Mouse (Mus musculus): Measurements from ENCODE around the gene Unc13a. TPM values are rescaled to one million over a fixed set of nuclear protein-coding genes. Genes with fewer than 3 reads are reported as not detected.

The Unc13a gene
- polyA plus RNA-seq, 1 experiment from 2014 or later: 13.9 TPM

- H3K27me3 ChIP-seq: peaks cover 100% of the 10 kb centered on the region
- H3K9me3 ChIP-seq (replicated peaks): no peaks in the 10 kb centered on the region
- 13% methylated on average over 10 of the region's 10 CpGs for WGBS
- no peak for ATAC-seq (ENCODE audit: low FRiP score)
- no peaks in the 10 kb centered on the region for H3K36me3 ChIP-seq
- H3K27ac ChIP-seq: no peak overlapping the region
- H3K4me1 ChIP-seq: peaks cover 25% of the 10 kb centered on the region
- H3K4me2 ChIP-seq (replicated peaks): no peak overlapping the region
- H3K4me3 ChIP-seq: no peak overlapping the region
- no peak overlapping the region for H3K9ac ChIP-seq
Observed at GRCm38 (mm10) chr8:71684701-71685100, 13.1 kb upstream of the Unc13a start.

- H3K27me3 ChIP-seq: peaks cover 100% of the 10 kb centered on the region
- peaks cover 30% of the 10 kb centered on the region for H3K4me1 ChIP-seq
- 64% methylated on average over 12 of the region's 12 CpGs for WGBS
- no peaks in the 10 kb centered on the region for H3K36me3 ChIP-seq
- H3K4me3 ChIP-seq: no peak overlapping the region
- no peak for ATAC-seq (ENCODE audit: low FRiP score)
- H3K9me3 ChIP-seq (replicated peaks): 0 out of 2 replicates have a peak, but pooled peaks cover 4% of the 10 kb centered on the region
- no peak overlapping the region for H3K27ac ChIP-seq
- H3K4me2 ChIP-seq (replicated peaks): no peak overlapping the region
- no peak overlapping the region for H3K9ac ChIP-seq
Observed at GRCm38 (mm10) chr8:71682832-71683231, 11.3 kb upstream of the Unc13a start.

DNA sequence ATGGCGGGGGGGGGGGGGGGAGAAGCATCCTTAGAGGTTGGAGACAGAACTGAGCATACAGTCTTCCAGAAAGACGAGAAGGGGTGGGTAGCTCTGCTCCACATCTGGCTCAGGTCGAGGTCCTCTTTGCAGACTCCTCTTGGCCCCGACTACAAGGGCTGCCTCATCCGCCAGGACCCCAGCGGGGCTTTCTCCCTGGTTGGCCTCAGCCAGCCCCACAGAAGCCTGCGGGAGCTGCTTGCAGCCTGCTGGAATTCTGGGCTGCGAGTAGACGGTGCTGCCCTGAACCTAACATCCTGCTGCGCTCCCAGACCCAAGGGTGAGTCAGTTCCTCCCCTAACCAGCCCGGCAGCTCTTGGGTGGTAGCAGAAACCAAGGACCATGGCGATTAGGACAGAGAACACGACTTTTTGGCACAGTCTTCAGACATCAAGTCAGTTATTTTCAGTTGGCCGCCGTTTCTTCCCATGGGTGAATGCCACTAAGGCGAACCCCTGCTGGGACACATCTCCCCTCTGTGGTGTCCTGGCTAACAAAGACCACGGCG lies 9.9 kb upstream of the Unc13a start:
- Histone ChIP-seq H3K9me3 (replicated peaks) (0 out of 2 replicates have a peak, but pooled peaks cover 4% of the 10 kb centered on the region), H3K27me3 (peaks cover 100% of the 10 kb centered on the region), H3K27ac (no peak overlapping the region), H3K4me3 (no peak overlapping the region), H3K9ac (no peak overlapping the region), H3K4me1 (peaks cover 28% of the 10 kb centered on the region), H3K4me2 (replicated peaks) (no peak overlapping the region), H3K36me3 (no peaks in the 10 kb centered on the region)
- 3% methylated on average over 18 of the region's 18 CpGs for WGBS
- no peak for ATAC-seq (ENCODE audit: low FRiP score)

DNA sequence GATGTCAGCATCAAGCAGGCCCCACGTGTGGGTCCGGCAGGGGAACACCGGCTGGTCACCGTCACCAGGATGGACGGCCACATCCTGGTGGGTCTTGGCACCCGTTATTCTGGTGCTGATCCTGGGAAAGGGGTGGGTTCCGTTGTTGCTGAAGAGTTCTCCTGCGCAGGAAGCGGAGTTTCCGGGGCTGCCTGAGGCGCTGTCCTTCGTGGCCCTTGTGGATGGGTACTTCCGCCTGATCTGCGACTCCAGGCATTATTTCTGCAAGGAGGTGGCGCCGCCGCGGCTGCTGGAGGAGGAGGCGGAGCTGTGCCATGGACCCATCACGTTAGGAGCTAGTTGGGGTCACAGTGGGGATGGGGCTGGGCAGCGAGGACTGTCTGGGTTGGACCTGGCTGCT lies 8.9 kb upstream of the Unc13a start:
- Histone ChIP-seq H3K9me3 (replicated peaks) (0 out of 2 replicates have a peak, but pooled peaks cover 4% of the 10 kb centered on the region), H3K27ac (no peak overlapping the region), H3K4me1 (peaks cover 19% of the 10 kb centered on the region), H3K9ac (no peak overlapping the region), H3K27me3 (peaks cover 99% of the 10 kb centered on the region), H3K4me2 (replicated peaks) (no peak overlapping the region), H3K4me3 (no peak overlapping the region; the same call in 1 of the 2 replicates), H3K36me3 (no peaks in the 10 kb centered on the region)
- WGBS: 5% methylated on average over 20 of the region's 21 CpGs
- no peak for ATAC-seq (ENCODE audit: low FRiP score)

GRCm38 (mm10) chr8:71679550-71680168 lies 8.1 kb upstream of the Unc13a start:
- no peak for ATAC-seq (ENCODE audit: low FRiP score)
- peaks cover 97% of the 10 kb centered on the region for H3K27me3 ChIP-seq
- H3K4me1 ChIP-seq: peaks cover 18% of the 10 kb centered on the region
- WGBS: 2% methylated on average over 46 of the region's 46 CpGs
- no peaks in the 10 kb centered on the region for H3K36me3 ChIP-seq
- peak overlapping the region; percentile 22 for H3K4me3 ChIP-seq
- 0 out of 2 replicates have a peak, but pooled peaks cover 4% of the 10 kb centered on the region for H3K9me3 ChIP-seq (replicated peaks)
- H3K4me2 ChIP-seq (replicated peaks): peak overlapping the region; percentile 49
- no peak overlapping the region for H3K27ac ChIP-seq
- peak overlapping the region; percentile 41 for H3K9ac ChIP-seq

- H3K36me3 ChIP-seq: no peaks in the 10 kb centered on the region
- WGBS: 9% methylated on average over 16 of the region's 16 CpGs
- H3K27ac ChIP-seq: no peak overlapping the region
- H3K4me1 ChIP-seq: peaks cover 14% of the 10 kb centered on the region
- H3K4me3 ChIP-seq: no peak overlapping the region
- ATAC-seq (ENCODE audit: low FRiP score): no peak
- H3K4me2 ChIP-seq (replicated peaks): peak overlapping the region; percentile 49
- H3K27me3 ChIP-seq: peaks cover 91% of the 10 kb centered on the region
- peak overlapping the region; percentile 41 for H3K9ac ChIP-seq
- 0 out of 2 replicates have a peak, but pooled peaks cover 4% of the 10 kb centered on the region for H3K9me3 ChIP-seq (replicated peaks)
Observed at GRCm38 (mm10) chr8:71679116-71679515, 7.6 kb upstream of the Unc13a start.

DNA sequence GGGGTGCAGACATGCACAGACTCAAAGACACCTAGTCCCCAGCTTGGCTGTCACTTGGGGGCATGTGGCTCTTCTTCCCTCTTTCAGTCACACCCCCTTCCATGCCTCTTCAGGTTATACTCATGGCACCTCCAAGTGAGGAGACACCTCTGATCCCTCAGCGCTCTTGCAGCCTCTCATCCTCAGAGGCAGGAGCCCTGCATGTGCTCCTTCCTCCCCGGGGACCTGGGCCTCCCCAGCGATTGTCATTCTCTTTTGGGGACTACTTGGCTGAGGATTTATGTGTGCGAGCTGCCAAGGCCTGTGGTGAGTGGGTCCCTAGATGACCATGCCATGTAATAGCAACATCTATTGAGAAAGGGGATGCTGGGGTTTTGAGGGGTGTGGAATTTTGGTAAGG lies 6.7 kb upstream of the Unc13a start:
- no peak overlapping the region for H3K27ac ChIP-seq
- H3K36me3 ChIP-seq: no peaks in the 10 kb centered on the region
- 0 out of 2 replicates have a peak, but pooled peaks cover 4% of the 10 kb centered on the region for H3K9me3 ChIP-seq (replicated peaks)
- peaks cover 84% of the 10 kb centered on the region for H3K27me3 ChIP-seq
- no peak overlapping the region for H3K4me3 ChIP-seq
- no peak for ATAC-seq (ENCODE audit: low FRiP score)
- 45% methylated on average over 4 of the region's 4 CpGs for whole genome bisulfite sequencing
- no peak overlapping the region for H3K4me2 ChIP-seq (replicated peaks)
- H3K4me1 ChIP-seq: peaks cover 14% of the 10 kb centered on the region
- no peak overlapping the region for H3K9ac ChIP-seq

GRCm38 (mm10) chr8:71677555-71677954 lies 6.0 kb upstream of the Unc13a start:
- Histone ChIP-seq H3K9ac (no peak overlapping the region), H3K4me1 (peaks cover 14% of the 10 kb centered on the region), H3K4me3 (no peak overlapping the region), H3K9me3 (replicated peaks) (0 out of 2 replicates have a peak, but pooled peaks cover 4% of the 10 kb centered on the region), H3K27me3 (peaks cover 84% of the 10 kb centered on the region), H3K4me2 (replicated peaks) (no peak overlapping the region), H3K27ac (no peak overlapping the region), H3K36me3 (no peaks in the 10 kb centered on the region)
- no peak for ATAC-seq (ENCODE audit: low FRiP score)

- Histone ChIP-seq H3K4me3 (peak overlapping the region; percentile 67), H3K9me3 (replicated peaks) (0 out of 2 replicates have a peak, but pooled peaks cover 4% of the 10 kb centered on the region), H3K27ac (no peak overlapping the region), H3K4me2 (replicated peaks) (peak overlapping the region; percentile 92), H3K4me1 (peaks cover 16% of the 10 kb centered on the region), H3K9ac (peak overlapping the region; percentile 75), H3K27me3 (peaks cover 77% of the 10 kb centered on the region), H3K36me3 (no peaks in the 10 kb centered on the region)
- ATAC-seq (ENCODE audit: low FRiP score): no peak
- 50% methylated on average over 9 of the region's 9 CpGs for WGBS
Observed at GRCm38 (mm10) chr8:71676803-71677202, 5.2 kb upstream of the Unc13a start.

- WGBS: 2% methylated on average over 39 of the region's 40 CpGs
- Histone ChIP-seq H3K27ac (0 out of 2 replicates have a peak within 1 kb of the TSS, but pooled peaks have one; percentile 4), H3K9ac (peak within 1 kb of the TSS; percentile 75), H3K9me3 (replicated peaks) (0 out of 2 replicates have a peak, but pooled peaks cover 4% of the 10 kb centered on the region), H3K4me1 (peaks cover 17% of the 10 kb centered on the region), H3K27me3 (peaks cover 71% of the 10 kb centered on the region), H3K4me3 (peak within 1 kb of the TSS; percentile 67), H3K36me3 (no peaks in the 10 kb centered on the region), H3K4me2 (replicated peaks) (peak within 1 kb of the TSS; percentile 92)
- peak; percentile 36; the same call in 1 of the 2 replicates for ATAC-seq (ENCODE audit: low FRiP score)
Observed at GRCm38 (mm10) chr8:71676020-71676741, 4.6 kb upstream of the Unc13a start, which contains the start of gene Jak3. Jak3 (plus strand) TSS chr8:71676296.

- peak overlapping the region; percentile 75; the same call in 1 of the 2 replicates for H3K9ac ChIP-seq
- no peak for ATAC-seq (ENCODE audit: low FRiP score)
- H3K36me3 ChIP-seq: no peaks in the 10 kb centered on the region
- 0 out of 2 replicates have a peak, but pooled peaks cover 4% of the 10 kb centered on the region for H3K9me3 ChIP-seq (replicated peaks)
- H3K4me1 ChIP-seq: peaks cover 19% of the 10 kb centered on the region
- no peak overlapping the region for H3K27ac ChIP-seq
- peaks cover 65% of the 10 kb centered on the region for H3K27me3 ChIP-seq
- WGBS: 24% methylated on average over 9 of the region's 9 CpGs
- H3K4me2 ChIP-seq (replicated peaks): peak overlapping the region; percentile 92
- H3K4me3 ChIP-seq: peak overlapping the region; percentile 67; the same call in 1 of the 2 replicates
Observed at GRCm38 (mm10) chr8:71675456-71676019, 4.0 kb upstream of the Unc13a start.

GRCm38 (mm10) chr8:71674071-71674470 lies 2.5 kb upstream of the Unc13a start:
- H3K36me3 ChIP-seq: no peaks in the 10 kb centered on the region
- 80% methylated on average over 2 of the region's 2 CpGs for WGBS
- H3K27me3 ChIP-seq: peaks cover 62% of the 10 kb centered on the region
- H3K27ac ChIP-seq: no peak overlapping the region
- H3K4me1 ChIP-seq: peaks cover 18% of the 10 kb centered on the region
- no peak overlapping the region for H3K9ac ChIP-seq
- no peak overlapping the region for H3K4me3 ChIP-seq
- H3K9me3 ChIP-seq (replicated peaks): 0 out of 2 replicates have a peak, but pooled peaks cover 4% of the 10 kb centered on the region
- no peak for ATAC-seq (ENCODE audit: low FRiP score)
- no peak overlapping the region for H3K4me2 ChIP-seq (replicated peaks)
